Mouse (Mus musculus): Measurements from ENCODE around the gene Wdr86.

- no peak for TF ChIP-seq POLR2A (IDR thresholded peaks at IDR 0.05; ENCODE audit: borderline replicate concordance, insufficient read depth, low read length)
- no peak for TF ChIP-seq CTCF (IDR thresholded peaks at IDR 0.05; ENCODE audit: borderline replicate concordance, insufficient read depth, low read depth, low read length)
Observed at GRCm38 (mm10) chr5:24779321-24779720, 48.8 kb upstream of the Wdr86 start.
